Mouse (Mus musculus): Measurements from ENCODE around the gene Ppp2r3a. TPM values are rescaled to one million over a fixed set of nuclear protein-coding genes. Genes with fewer than 3 reads are reported as not detected.

The Ppp2r3a gene
- polyA plus RNA-seq, 1 experiment: 14.3 TPM

- H3K27ac ChIP-seq (ENCODE audit: insufficient read depth, low read length): peak overlapping the region; percentile 16
- H3K27me3 ChIP-seq (ENCODE audit: control insufficient read depth, insufficient read depth, low read length, poor library complexity, severe bottlenecking): no peaks in the 10 kb centered on the region
- H3K4me1 ChIP-seq (ENCODE audit: control insufficient read depth, insufficient read depth, low read length): no peaks in the 10 kb centered on the region
- peak overlapping the region; percentile 96 for H3K9ac ChIP-seq (ENCODE audit: low read depth, poor library complexity, severe bottlenecking)
- peak; percentile 51 for TF ChIP-seq EP300 (IDR thresholded peaks at IDR 0.05; ENCODE audit: insufficient read depth, low read depth, low read length)
- no peak for TF ChIP-seq CTCF (IDR thresholded peaks at IDR 0.05; ENCODE audit: low read depth, low read length)
- TF ChIP-seq POLR2A (IDR thresholded peaks at IDR 0.05; ENCODE audit: insufficient read depth, low read length): peak; percentile 66
- no peaks in the 10 kb centered on the region for H3K9me3 ChIP-seq (replicated peaks; ENCODE audit: control insufficient read depth, insufficient read depth, low read length, poor library complexity, severe bottlenecking)
- H3K36me3 ChIP-seq (ENCODE audit: control insufficient read depth, insufficient read depth, low read length, poor library complexity, severe bottlenecking): peaks cover 2% of the 10 kb centered on the region; the same call in 1 of the 2 replicates
- H3K4me3 ChIP-seq (ENCODE audit: low read depth, low read length): peak overlapping the region; percentile 87
Measured at GRCm38 (mm10) chr9:101073041-101073986, 178.3 kb downstream of the Ppp2r3a start.

DNA sequence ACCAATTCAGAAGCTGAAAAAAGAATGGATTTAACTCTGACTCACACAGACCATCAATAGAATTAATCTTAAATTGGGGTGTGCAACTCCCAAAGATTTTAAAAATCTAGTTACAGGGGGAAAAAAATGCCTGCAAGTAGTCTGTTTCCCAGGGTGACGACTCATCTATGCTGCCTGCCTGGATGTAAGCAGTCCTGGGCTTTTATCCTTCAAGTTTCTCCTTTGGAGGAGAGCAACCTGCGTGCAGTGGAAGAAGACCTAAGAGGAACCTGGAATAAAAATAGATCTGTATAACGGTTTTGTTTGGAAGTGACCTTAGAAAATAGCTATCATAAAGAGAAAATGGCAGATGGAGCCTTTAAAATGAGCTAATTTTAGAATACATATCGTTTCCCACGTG is 179.1 kb downstream of the Ppp2r3a start:
- no peaks in the 10 kb centered on the region for H3K27me3 ChIP-seq (ENCODE audit: control insufficient read depth, insufficient read depth, low read length, poor library complexity, severe bottlenecking)
- no peak overlapping the region for H3K4me3 ChIP-seq (ENCODE audit: low read depth, low read length)
- no peaks in the 10 kb centered on the region for H3K4me1 ChIP-seq (ENCODE audit: control insufficient read depth, insufficient read depth, low read length)
- no peak overlapping the region for H3K27ac ChIP-seq (ENCODE audit: insufficient read depth, low read length)
- H3K36me3 ChIP-seq (ENCODE audit: control insufficient read depth, insufficient read depth, low read length, poor library complexity, severe bottlenecking): peaks cover 2% of the 10 kb centered on the region; the same call in 1 of the 2 replicates
- TF ChIP-seq CTCF (IDR thresholded peaks at IDR 0.05; ENCODE audit: low read depth, low read length) (no peak), EP300 (IDR thresholded peaks at IDR 0.05; ENCODE audit: insufficient read depth, low read depth, low read length) (no peak), POLR2A (IDR thresholded peaks at IDR 0.05; ENCODE audit: insufficient read depth, low read length) (no peak)
- H3K9ac ChIP-seq (ENCODE audit: low read depth, poor library complexity, severe bottlenecking): no peak overlapping the region
- H3K9me3 ChIP-seq (replicated peaks; ENCODE audit: control insufficient read depth, insufficient read depth, low read length, poor library complexity, severe bottlenecking): no peaks in the 10 kb centered on the region

GRCm38 (mm10) chr9:101069781-101070180 is 181.8 kb downstream of the Ppp2r3a start:
- no peaks in the 10 kb centered on the region for H3K27me3 ChIP-seq (ENCODE audit: control insufficient read depth, insufficient read depth, low read length, poor library complexity, severe bottlenecking)
- H3K36me3 ChIP-seq (ENCODE audit: control insufficient read depth, insufficient read depth, low read length, poor library complexity, severe bottlenecking): no peaks in the 10 kb centered on the region
- H3K9me3 ChIP-seq (replicated peaks; ENCODE audit: control insufficient read depth, insufficient read depth, low read length, poor library complexity, severe bottlenecking): no peaks in the 10 kb centered on the region
- no peaks in the 10 kb centered on the region for H3K4me1 ChIP-seq (ENCODE audit: control insufficient read depth, insufficient read depth, low read length)
- H3K4me3 ChIP-seq (ENCODE audit: low read depth, low read length): no peak overlapping the region
- H3K27ac ChIP-seq (ENCODE audit: insufficient read depth, low read length): no peak overlapping the region
- no peak for TF ChIP-seq EP300 (IDR thresholded peaks at IDR 0.05; ENCODE audit: insufficient read depth, low read depth, low read length)
- no peak overlapping the region for H3K9ac ChIP-seq (ENCODE audit: low read depth, poor library complexity, severe bottlenecking)

GRCm38 (mm10) chr9:101065076-101065602 is 186.5 kb downstream of the Ppp2r3a start:
- Histone ChIP-seq H3K9ac (ENCODE audit: low read depth, poor library complexity, severe bottlenecking) (no peak overlapping the region), H3K27me3 (ENCODE audit: control insufficient read depth, insufficient read depth, low read length, poor library complexity, severe bottlenecking) (no peaks in the 10 kb centered on the region), H3K4me1 (ENCODE audit: control insufficient read depth, insufficient read depth, low read length) (no peaks in the 10 kb centered on the region), H3K9me3 (replicated peaks; ENCODE audit: control insufficient read depth, insufficient read depth, low read length, poor library complexity, severe bottlenecking) (no peaks in the 10 kb centered on the region), H3K27ac (ENCODE audit: insufficient read depth, low read length) (no peak overlapping the region), H3K36me3 (ENCODE audit: control insufficient read depth, insufficient read depth, low read length, poor library complexity, severe bottlenecking) (no peaks in the 10 kb centered on the region), H3K4me3 (ENCODE audit: low read depth, low read length) (no peak overlapping the region)
- TF ChIP-seq POLR2A (IDR thresholded peaks at IDR 0.05; ENCODE audit: insufficient read depth, low read length): no peak
- no peak for TF ChIP-seq CTCF (IDR thresholded peaks at IDR 0.05; ENCODE audit: low read depth, low read length)
- TF ChIP-seq EP300 (IDR thresholded peaks at IDR 0.05; ENCODE audit: insufficient read depth, low read depth, low read length): no peak

GRCm38 (mm10) chr9:101062253-101062780 is 189.3 kb downstream of the Ppp2r3a start:
- no peak overlapping the region for H3K4me3 ChIP-seq (ENCODE audit: low read depth, low read length)
- no peak overlapping the region for H3K27ac ChIP-seq (ENCODE audit: insufficient read depth, low read length)
- TF ChIP-seq POLR2A (IDR thresholded peaks at IDR 0.05; ENCODE audit: insufficient read depth, low read length) (no peak), CTCF (IDR thresholded peaks at IDR 0.05; ENCODE audit: low read depth, low read length) (no peak), EP300 (IDR thresholded peaks at IDR 0.05; ENCODE audit: insufficient read depth, low read depth, low read length) (no peak)
- H3K27me3 ChIP-seq (ENCODE audit: control insufficient read depth, insufficient read depth, low read length, poor library complexity, severe bottlenecking): no peaks in the 10 kb centered on the region
- no peaks in the 10 kb centered on the region for H3K4me1 ChIP-seq (ENCODE audit: control insufficient read depth, insufficient read depth, low read length)
- H3K9me3 ChIP-seq (replicated peaks; ENCODE audit: control insufficient read depth, insufficient read depth, low read length, poor library complexity, severe bottlenecking): no peaks in the 10 kb centered on the region
- H3K9ac ChIP-seq (ENCODE audit: low read depth, poor library complexity, severe bottlenecking): no peak overlapping the region
- no peaks in the 10 kb centered on the region for H3K36me3 ChIP-seq (ENCODE audit: control insufficient read depth, insufficient read depth, low read length, poor library complexity, severe bottlenecking)

Data from ES-Bruce4 (cell line).